Mouse (Mus musculus) stomach, postnatal 0 days (tissue): Measurements from ENCODE around the gene Adam10.

ENCODE experiments used
- CTCF ChIP-seq: IDR thresholded peaks from 2 replicates; pipeline ENCODE4 v1.5.1; 2016; ENCODE audit warnings: antibody characterized with exemption, low read depth, mild to moderate bottlenecking, moderate library complexity
- EP300 ChIP-seq: optimal IDR thresholded peaks from 2 replicates; pipeline ENCODE3; 2016; ENCODE audit warnings: antibody characterized with exemption

DNA sequence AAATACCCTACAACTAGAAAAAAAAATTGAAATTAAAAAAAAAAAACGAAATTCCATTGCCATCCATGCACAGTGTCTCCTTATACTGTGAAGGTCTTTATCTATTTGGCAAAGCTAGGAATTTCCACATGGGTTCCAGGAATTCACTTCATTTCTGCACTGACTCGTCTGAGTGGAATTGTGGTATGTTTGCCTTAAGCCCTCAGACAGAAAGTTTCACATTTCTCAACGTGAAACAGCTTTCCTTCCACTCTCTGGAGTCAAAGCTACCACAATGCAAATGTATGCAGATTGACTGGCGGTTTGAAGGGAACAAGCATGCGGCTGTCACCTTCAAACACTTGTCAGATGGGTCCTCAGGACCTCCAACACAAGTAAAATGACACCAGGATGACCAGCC is 47.1 kb upstream of the Adam10 start:
- TF ChIP-seq CTCF (no peak), EP300 (no peak)
